Mouse (Mus musculus) urinary bladder, postnatal 4 days (tissue): ENCODE measurements around the gene Actg1.

Experiments used
- DNase-seq, 2 experiments: peaks; one replicate each; pipeline ENCODE4 v3.0.0; 2021 to 2022; ENCODE audit warnings: low spot score in 2 of 2

The Actg1 gene

DNA sequence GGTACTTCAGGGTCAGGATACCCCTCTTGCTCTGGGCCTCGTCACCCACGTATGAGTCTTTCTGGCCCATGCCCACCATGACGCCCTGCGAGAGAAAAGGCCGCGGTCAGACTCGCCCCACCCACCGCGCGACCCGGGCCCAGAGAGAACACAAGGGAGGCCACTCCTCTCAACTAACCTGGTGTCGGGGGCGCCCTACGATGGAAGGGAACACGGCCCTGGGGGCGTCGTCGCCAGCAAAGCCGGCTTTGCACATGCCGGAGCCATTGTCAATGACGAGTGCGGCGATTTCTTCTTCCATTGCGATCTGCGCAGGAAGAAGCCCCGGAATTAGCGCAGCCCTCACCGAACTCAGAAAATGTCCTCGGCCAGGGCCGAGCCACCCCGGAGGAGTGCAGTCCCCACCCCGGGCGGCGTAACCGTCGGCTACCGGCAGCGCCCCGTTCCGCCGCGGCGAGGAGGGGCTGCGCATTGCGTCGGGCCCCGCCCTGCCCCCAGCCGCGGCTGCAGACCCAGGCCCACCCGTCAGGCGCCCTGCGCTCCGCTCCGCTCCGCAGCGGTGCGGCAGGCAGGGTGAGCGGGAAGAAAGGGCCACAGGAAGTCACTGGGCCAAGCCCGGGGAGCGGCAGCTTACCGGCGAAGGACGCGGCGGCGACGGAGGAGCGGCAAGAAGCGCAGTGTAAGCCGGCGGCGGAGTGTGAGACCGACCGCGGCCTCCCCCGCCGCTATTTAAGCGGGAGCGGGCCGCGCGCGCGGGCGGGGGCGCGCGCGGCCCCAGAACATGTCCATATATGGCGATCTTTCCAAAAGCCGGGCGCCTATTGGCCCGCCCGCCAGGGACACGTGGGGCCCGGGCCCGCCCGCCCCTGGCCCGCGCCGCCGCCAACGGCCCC lies at the start of gene Actg1:
Actg1 (minus strand) TSS at position 752 of the 893 bp plus-strand sequence.
- DNase-seq, result peak; percentile 84 to 89

GRCm38 (mm10) chr11:120397602-120398001 lies 49.3 kb upstream of the Actg1 start:
- DNase-seq, result no peak

DNA sequence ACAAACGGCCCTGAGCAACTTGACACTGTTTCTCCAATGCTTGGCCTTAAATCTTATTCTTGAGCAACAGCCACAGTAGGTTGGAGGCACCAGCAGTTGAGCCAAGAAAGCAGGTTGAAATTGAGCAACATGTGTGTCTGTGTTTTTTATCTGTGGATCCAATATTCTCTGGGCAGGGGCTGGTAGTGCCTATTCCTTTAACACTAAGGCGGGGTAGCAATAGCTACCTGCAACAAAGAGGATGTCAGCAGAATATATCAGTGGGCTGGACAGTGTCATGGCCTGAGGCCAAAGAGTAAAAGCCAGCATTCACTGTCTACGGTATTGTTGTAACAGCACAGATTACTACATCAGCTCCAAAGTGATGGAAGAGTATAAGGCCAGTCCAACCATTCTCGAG lies 47.3 kb upstream of the Actg1 start:
- no peak for DNase-seq

GRCm38 (mm10) chr11:120388580-120388979 lies 40.2 kb upstream of the Actg1 start:
- no peak for DNase-seq

GRCm38 (mm10) chr11:120387157-120387556 lies 38.8 kb upstream of the Actg1 start:
- no peak for DNase-seq

GRCm38 (mm10) chr11:120386632-120387031 lies 38.3 kb upstream of the Actg1 start:
- DNase-seq, result no peak

DNA sequence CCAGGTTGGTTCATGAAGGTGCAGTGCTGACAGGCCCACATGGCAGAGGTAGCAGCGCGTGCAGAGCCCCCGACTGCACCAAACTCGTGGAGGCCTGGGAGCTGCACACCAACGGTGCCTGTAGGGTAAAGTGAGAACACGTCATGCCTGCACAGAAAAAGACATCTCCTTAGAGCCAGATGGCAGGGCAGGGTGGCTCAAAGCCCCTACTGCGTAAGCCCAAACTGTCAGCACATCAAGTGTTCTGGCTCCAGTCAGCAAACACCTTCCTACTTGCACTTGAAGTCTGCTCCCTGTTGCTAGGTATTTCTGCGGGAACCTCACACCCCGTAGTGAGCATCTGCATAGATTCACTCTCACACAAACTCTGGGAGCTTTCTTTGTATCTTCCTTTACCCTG lies 34.2 kb upstream of the Actg1 start:
- no peak for DNase-seq

DNA sequence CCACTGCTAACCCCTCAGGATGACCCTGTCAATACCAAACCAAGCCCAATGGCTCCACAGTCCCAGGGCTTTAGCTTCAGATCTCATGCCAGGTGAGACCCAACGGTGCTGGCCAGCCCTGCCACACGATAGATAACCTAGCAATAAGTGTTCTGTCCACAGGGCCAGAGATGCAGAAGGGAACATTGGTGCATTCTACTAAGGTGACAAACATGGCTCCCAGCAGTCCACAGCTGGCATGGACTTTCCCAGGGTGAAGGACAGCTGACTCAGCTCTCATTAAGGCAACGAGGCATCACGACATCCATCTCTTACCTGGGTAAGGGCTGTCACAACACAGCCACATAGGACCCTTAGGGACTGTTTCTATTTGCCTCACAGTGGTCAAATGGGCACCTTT lies 32.8 kb upstream of the Actg1 start:
- no peak for DNase-seq

DNA sequence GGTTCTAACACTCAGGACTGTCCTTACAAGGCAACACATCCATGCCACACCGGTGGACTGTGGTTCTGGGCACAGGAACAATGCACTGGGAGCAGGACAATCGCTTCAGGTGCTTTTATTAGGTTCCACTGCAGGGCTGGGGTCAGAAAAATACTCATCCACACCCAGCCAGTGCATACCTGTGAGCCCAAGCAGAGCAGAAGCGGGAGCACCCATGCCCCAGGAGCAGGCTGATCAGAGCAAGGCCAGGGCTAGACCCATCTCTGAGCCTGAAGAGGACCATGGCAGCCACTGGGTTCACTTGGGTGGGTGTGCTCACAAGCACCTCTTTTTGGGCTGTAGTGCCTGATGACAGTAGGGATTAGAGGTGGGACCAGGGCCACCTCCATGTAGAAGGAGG lies 31.9 kb upstream of the Actg1 start:
- DNase-seq, result no peak

- peak; percentile 89 to 90 for DNase-seq
Measured at GRCm38 (mm10) chr11:120378611-120379540, 30.5 kb upstream of the Actg1 start, which contains the start of gene Faap100. Gene Faap100 (minus strand): TSS chr11:120378764.

GRCm38 (mm10) chr11:120378031-120378610 lies 29.8 kb upstream of the Actg1 start:
- peak in 1 of 2 experiments; percentile 63 for DNase-seq

DNA sequence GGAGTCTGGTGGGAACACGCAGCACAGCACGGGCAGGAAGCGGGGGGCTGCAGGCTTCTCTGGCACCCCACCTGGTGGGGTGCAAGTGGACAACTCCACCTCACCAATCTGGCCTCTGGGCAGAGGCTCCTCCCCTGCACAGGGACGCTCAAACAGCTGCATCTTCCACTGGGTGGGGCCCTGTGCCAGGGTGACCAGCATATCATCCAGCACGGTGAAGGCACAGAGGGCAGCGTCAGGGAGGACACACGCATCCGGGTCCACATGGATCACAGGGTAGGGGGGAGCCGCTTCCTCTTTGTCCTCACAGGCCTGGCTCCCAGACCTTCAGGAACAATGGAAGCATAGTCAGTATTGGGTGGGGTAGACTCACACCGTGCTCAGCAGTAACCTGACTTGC lies 29.0 kb upstream of the Actg1 start:
- DNase-seq, result no peak

GRCm38 (mm10) chr11:120376302-120377160 lies 28.2 kb upstream of the Actg1 start:
- no peak for DNase-seq

DNA sequence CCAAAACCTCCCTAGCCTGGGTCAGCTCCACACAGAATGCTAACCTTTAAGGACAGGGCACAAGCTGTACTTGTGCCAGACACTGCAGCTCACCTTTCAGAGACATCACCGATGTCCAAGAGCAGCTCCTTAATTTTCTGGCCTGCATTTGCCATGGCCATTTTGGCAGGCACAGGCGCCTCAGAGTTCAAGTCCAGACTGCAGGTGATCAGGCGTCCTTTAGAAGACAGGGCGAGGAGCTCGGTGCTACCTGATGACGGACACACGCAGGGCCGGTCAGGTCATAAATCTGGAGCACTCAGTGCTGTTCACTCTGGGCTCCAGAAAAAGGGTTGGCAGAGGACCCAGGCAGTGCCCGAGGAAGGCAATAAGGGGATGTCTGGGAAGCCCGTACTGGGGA lies 27.0 kb upstream of the Actg1 start:
- no peak for DNase-seq

- DNase-seq, result peak; percentile 36 to 75
Measured at GRCm38 (mm10) chr11:120373820-120374586, 25.7 kb upstream of the Actg1 start.

GRCm38 (mm10) chr11:120373025-120373424 lies 24.7 kb upstream of the Actg1 start:
- peak in 1 of 2 experiments; percentile 17 for DNase-seq

- DNase-seq, result peak; percentile 63 to 72
Measured at GRCm38 (mm10) chr11:120369656-120370055, 21.3 kb upstream of the Actg1 start.

DNA sequence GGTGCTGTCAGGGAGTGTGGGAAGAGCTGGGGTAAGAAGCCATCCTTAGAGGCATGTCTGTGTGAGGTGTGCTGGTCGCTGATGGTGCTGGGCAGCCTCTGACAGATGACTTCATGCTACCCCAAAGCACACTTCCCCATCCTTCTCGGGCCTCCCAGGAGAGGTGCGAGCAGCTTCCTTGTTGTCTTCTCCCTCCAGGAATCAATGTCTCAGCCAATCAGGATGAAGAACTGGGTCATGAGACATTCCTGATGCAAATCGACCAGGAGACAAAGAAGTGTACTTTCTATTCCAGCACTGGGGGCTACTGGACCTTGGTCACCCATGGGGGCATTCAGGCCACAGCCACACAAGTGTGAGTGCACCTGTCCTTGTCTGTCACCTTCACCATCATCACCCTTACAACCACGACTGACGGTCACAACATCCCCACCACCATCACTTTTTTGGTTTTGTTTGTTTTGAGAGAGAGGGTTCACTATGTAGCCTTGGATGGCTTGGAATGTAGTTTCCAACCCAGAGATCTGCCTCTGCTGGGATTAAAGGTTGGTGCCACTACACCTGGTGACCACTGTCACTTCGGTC lies 18.2 kb upstream of the Actg1 start:
- DNase-seq, result no peak

DNA sequence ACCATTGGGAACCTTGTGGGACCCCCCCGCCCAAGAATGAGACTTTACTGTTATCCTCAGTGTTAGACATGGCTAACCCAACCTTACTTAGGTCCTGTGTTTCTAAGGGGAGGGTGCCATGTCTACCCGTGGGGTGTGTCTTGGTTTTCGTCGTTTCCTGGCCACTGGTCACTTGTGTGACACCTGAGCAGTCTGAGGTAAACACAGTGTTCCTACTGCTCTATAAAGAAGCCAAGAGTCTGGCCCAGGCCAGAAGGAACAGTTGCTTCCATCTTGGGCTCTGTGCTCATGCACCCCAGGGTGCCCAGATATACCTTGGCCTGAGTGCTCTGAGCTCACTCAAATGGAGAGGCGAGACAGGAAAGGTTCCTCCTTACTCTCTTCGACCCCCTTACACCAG lies 14.5 kb upstream of the Actg1 start:
- DNase-seq, result no peak

DNA sequence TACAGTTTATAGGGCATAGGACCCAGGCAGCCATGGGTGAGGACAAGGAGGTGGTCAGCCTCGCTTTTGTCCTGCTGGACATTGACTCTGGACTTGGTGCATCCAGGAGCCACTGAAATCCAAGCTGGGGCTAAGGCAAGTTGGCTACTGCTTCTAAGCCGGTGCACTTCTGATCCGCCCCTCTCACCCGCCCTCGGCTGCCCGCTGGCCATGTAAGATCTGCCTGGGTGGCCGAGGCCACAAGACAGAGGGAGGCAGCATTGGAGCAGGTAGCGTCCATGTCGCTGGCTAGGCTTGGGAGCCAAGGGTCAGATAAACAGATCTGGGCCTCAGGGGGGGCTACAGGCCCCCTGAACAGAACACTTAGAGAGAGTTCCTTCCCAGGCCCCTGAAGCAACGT lies 13.0 kb upstream of the Actg1 start, which contains the start of gene Fscn2:
Fscn2 (plus strand) TSS at position 240 of the 400 bp plus-strand sequence.
- DNase-seq, result no peak
